In genomic region chr1:52264290-52264689, GRCm38 (mm10) we compare ENCODE assay signal across 16 mouse cellular contexts. TPM values are rescaled to one million over a fixed set of nuclear protein-coding genes. Genes with fewer than 3 reads are reported as not detected.
DNase-seq lines count a peak whose midpoint lies in the region; ATAC-seq and TF ChIP-seq lines count a peak whose summit lies in the region.
"Had no signal": no experiment of that assay in that cellular context is flagged by ENCODE, and none has a peak within 500 bp of the region (broad histone marks: within the 10 kb centered on the region; RNA-seq: fewer than 3 reads in every experiment).

No protein-coding gene starts in this region.

- H3K27ac ChIP-seq in kidney, postnatal 0 days: no peak overlapping the region
- no peak overlapping the region for H3K27ac ChIP-seq in intestine, embryonic 16.5 days (ENCODE audit: low read length)
- H3K27ac ChIP-seq: intestine, embryonic 15.5 days had no signal

- no peak for TF ChIP-seq CTCF in kidney, postnatal 0 days (IDR thresholded peaks at IDR 0.05; ENCODE audit: low read depth)

- no peak for ATAC-seq in kidney, postnatal 0 days (replicated peaks; ENCODE audit: low FRiP score, low read depth)
- no peak for ATAC-seq in inflammation-experienced regulatory T-cells, adult 6 months
- no peak for ATAC-seq in intestine, embryonic 16.5 days
- ATAC-seq: intestine, embryonic 15.5 days had no signal

- peak; percentile 49 for DNase-seq in kidney, postnatal 0 days (ENCODE audit: low spot score)
- DNase-seq in kidney, adult 18-20 months: no peak
- DNase-seq in 3134 (ENCODE audit: extremely low read depth, insufficient read length, low spot score): peak; percentile 70
- peak; percentile 87 for DNase-seq in 3T3-L1 (ENCODE audit: low read depth, low spot score)
- peak; percentile 58 for DNase-seq in cerebellum, adult 9-11 months
- DNase-seq: embryo, embryonic 11 days; gastrocnemius, postnatal 10 days; kidney, postnatal 36 days; thymus, adult 2 months had no signal

- no peaks in the 10 kb centered on the region for H3K27me3 ChIP-seq in kidney, postnatal 0 days (ENCODE audit: insufficient read depth, low read length)
- no peaks in the 10 kb centered on the region for H3K27me3 ChIP-seq in intestine, embryonic 16.5 days (replicated peaks; ENCODE audit: control insufficient read depth, insufficient read depth, low read length)
- H3K27me3 ChIP-seq: intestine, embryonic 15.5 days; megakaryocyte, embryonic 14.5 days had no signal

- no peaks in the 10 kb centered on the region for H3K4me1 ChIP-seq in kidney, postnatal 0 days (replicated peaks; ENCODE audit: insufficient read depth, low read length)
- no peaks in the 10 kb centered on the region for H3K4me1 ChIP-seq in intestine, embryonic 16.5 days (ENCODE audit: control insufficient read depth, insufficient read depth, low read length)
- H3K4me1 ChIP-seq: megakaryocyte, embryonic 14.5 days had no signal

- H3K9me3 ChIP-seq in kidney, postnatal 0 days (replicated peaks; ENCODE audit: low read length): no peaks in the 10 kb centered on the region
- H3K9me3 ChIP-seq in intestine, embryonic 16.5 days (ENCODE audit: control insufficient read depth, low read length): no peaks in the 10 kb centered on the region
- H3K9me3 ChIP-seq: intestine, embryonic 15.5 days; megakaryocyte, embryonic 14.5 days had no signal

- WGBS in kidney, postnatal 0 days: 38% methylated on average over 3 of the region's 3 CpGs
- 63% methylated on average over 3 of the region's 3 CpGs for WGBS in intestine, embryonic 16.5 days

- no peak overlapping the region for H3K4me3 ChIP-seq in kidney, postnatal 0 days (replicated peaks; ENCODE audit: low read depth, low read length)
- no peak overlapping the region for H3K4me3 ChIP-seq in intestine, embryonic 16.5 days (ENCODE audit: low read length)
- H3K4me3 ChIP-seq: erythroblast, embryonic 14.5 days; intestine, embryonic 15.5 days; megakaryocyte, embryonic 14.5 days had no signal

- no peak overlapping the region for H3K9ac ChIP-seq in kidney, postnatal 0 days (ENCODE audit: low read depth, low read length)
- H3K9ac ChIP-seq in intestine, embryonic 16.5 days (ENCODE audit: low read depth, low read length): no peak overlapping the region
- H3K9ac ChIP-seq: intestine, embryonic 15.5 days had no signal

- no peak overlapping the region for H3K4me2 ChIP-seq in kidney, postnatal 0 days (ENCODE audit: low read length)
- H3K4me2 ChIP-seq in intestine, embryonic 16.5 days (ENCODE audit: low read depth, low read length): no peak overlapping the region
- H3K4me2 ChIP-seq: heart, embryonic 11.5 days; intestine, embryonic 15.5 days; liver, embryonic 11.5 days had no signal

- no peaks in the 10 kb centered on the region for H3K36me3 ChIP-seq in kidney, postnatal 0 days (ENCODE audit: insufficient read depth, low read length)
- no peaks in the 10 kb centered on the region for H3K36me3 ChIP-seq in intestine, embryonic 16.5 days (ENCODE audit: control insufficient read depth, insufficient read depth, low read length)
- H3K36me3 ChIP-seq: intestine, embryonic 15.5 days had no signal

RNA-seq across cellular contexts. Expression of gene Gls, which starts 31.3 kb away (rescaled TPM):
- 32.0 TPM in 2 replicates for polyA plus RNA-seq in kidney, postnatal 0 days (2015; fragmentation: Nextera tagmentation; extraction: Ambion mirVana)
- polyA plus RNA-seq in inflammation-experienced regulatory T-cells, adult 6 months (2017; shearing (Covaris generic)): 10 to 100 TPM; 54.1 to 79.4 (median 63.3) TPM
- 21.0 and 22.9 TPM in 2 replicates for polyA plus RNA-seq in intestine, embryonic 16.5 days (2015; fragmentation: Nextera tagmentation; extraction: Ambion mirVana)
